Mouse (Mus musculus): ENCODE results near the gene Myo18a.

The Myo18a gene

DNA sequence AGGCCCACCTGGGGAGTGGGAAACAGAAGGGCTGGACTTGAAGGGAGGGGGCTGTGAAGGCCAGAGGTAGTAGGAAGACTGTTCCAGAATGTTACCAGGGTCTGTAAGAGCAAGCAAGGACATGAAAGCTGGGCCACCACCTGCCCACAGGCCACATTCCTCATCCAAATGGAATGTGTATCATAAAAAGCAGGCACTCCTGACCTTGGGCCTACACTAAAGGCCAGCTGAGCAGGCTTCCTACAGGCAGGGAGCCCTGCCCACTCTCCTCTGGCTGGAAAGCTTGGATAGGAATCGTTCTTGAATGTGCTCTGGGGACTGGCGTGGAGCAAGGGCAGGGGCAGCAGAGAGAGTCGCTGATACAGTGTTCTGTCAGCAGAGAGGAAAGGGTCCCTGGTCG is 73.7 kb downstream of the Myo18a start:
- DNase-seq (ENCODE audit: low spot score) = no peak

DNA sequence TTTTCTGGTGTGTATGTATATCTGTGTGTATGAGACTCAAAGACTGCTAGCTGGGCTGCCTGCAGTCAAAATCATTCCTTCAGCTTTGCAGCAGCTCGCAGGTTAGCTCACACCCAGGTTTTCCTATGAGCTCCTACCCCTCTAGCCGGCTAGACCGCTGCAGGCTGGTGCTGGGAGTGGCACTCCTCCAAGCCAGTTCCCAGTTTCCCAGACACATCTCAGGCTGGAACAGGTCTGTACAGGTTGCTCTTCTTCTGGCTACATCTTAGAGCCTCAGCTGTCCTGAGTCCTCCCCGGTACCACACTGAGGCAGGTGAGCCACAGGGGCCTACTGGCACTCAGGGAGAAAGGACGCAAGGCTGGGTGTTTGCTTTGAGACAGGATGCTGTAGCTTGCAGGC is 74.8 kb downstream of the Myo18a start:
- no peak for DNase-seq (ENCODE audit: low spot score)

DNA sequence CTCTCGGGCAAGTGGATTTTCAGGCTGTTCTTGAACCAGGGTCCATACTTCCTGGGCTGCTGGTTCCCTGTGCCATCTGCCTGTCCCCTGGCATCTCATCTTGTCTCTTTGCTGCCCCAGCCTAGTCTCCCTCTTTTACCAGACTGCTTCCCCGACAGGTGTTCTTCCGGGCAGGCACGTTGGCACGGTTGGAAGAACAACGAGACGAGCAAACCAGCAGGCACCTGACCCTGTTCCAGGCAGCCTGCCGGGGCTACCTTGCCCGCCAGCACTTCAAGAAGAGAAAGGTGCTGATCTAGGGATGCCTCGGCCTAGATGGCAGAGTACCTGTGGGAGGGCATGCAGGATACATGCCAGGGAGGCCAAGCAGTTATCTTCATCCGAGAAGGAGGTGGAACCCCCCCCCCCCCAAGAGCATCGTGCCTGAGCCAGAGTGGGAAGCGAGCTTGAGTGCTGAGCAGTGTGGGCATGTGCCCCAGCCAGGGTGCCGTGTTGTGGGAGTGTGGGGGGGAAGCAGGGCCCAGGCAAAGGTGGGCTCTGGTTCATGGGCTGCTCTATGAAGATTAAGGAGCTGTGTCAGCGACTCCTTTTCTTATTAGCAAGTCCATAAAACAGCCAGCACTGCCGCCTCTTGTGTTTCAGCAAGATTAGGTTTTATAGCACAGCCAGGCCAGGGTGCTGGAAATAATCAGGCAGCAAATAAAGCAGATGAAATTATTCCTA is 77.6 kb downstream of the Myo18a start:
- DNase-seq (ENCODE audit: low spot score) = no peak

DNA sequence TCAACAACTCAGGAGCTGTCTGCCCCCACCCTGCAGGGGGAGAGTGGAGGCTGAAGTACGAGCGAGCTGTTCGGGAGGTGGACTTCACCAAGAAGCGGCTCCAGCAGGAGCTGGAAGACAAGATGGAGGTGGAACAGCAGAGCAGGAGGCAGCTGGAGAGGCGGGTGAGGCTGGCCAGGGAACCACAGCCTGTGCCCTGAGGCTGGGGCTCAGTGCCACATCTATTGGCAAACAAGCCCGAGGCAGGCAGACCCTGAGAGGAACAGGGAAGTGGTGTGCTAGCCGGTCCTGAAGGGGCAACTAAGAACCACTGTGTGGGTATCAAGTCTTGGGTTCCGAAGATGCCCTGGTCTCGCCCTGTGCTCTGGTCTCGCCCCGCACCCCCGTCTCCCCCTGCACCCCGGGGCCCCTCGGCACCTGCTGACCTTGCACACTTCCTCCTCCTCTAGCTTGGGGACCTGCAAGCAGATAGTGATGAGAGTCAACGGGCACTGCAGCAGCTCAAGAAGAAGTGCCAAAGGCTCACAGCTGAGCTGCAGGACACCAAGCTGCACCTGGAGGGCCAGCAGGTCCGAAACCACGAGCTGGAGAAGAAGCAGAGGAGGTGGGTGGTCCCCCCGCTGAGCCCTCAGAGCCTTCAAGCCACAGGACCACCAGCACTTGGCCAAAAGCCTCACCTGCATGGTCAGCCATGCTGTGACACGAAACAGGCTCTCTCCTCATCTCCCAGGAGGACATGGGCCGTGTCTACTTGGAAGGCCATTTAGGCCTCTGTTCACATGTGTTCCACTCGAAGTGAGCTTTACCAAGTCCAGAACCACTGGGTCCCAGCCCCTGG is 80.2 kb downstream of the Myo18a start:
- no peak for DNase-seq (ENCODE audit: low spot score)

DNA sequence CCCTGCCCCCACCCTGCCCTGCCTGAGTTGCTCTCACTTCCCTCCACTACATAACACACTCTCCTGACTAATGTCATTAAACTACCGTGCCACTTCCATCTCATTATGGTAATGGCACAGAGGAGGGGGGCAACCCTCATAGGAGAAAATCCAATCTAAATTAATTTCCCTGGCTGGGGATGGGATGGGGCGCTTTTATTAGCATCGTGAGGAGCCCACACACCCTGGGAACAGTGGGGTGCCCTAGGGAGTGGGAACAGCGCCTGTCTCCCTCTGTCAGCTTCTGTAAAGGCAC is 80.8 kb downstream of the Myo18a start:
- DNase-seq (ENCODE audit: low spot score) = no peak

DNA sequence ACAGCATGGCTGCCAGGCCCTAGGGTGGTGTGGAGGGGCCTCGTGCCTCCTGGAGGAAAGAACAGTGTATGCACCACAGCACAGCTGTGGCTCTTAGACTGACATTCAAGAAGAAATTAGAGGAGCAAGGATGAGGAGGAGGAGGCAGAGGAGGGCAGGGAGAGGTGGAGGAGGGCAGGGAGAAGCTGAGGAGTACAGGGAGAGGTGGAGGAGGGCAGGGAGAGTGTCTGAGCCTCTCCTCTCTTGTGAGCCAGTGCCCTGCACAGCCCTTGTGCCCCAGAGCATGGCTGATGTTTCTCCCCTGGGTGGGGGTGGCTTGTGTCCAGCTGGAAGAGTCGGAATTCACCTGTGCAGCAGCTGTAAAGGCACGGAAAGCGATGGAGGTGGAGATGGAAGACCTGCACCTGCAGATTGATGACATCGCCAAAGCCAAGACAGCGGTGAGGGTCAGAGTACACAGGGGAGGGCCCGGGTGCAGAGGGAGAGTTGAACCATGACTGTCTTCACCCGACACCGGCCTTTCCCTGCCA is 84.6 kb downstream of the Myo18a start:
- no peak for DNase-seq (ENCODE audit: low spot score)

DNA sequence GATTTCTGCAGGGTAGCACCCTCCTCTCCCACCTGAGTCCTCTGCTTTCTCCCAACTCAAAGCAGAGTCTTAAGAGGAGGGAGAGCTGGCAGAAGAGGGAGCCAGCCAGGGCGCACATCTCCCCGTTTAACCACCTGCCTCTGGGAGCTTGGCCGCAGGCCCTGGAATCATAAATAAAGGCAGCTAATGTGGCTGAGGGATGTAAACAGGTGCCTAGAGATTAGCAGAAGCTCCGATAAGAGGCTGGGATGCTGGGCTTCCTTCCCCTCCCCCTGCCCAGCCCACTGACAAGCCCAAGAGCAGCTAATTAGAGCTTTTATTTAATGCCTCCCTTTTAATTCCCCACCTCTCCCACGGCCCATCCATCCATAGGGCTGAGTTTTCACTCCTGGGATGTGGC is 85.1 kb downstream of the Myo18a start:
- no peak for DNase-seq (ENCODE audit: low spot score)

DNA sequence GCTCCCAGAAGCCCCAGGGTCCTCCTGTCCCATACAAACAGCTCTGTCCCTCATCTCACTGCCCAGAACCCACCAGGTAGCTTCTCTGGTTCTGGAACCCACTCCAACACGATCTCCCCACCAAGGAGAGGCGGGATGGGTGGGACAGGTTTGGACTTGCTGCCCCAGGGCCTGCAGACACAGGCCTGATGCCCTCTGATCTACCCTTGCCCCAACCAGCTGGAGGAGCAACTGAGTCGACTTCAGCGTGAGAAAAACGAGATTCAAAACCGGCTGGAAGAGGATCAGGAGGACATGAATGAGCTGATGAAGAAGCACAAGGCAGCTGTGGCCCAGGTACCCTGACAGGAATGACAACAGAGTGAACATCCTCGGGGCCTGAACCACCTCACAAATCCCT is 86.1 kb downstream of the Myo18a start:
- no peak for DNase-seq (ENCODE audit: low spot score)

DNA sequence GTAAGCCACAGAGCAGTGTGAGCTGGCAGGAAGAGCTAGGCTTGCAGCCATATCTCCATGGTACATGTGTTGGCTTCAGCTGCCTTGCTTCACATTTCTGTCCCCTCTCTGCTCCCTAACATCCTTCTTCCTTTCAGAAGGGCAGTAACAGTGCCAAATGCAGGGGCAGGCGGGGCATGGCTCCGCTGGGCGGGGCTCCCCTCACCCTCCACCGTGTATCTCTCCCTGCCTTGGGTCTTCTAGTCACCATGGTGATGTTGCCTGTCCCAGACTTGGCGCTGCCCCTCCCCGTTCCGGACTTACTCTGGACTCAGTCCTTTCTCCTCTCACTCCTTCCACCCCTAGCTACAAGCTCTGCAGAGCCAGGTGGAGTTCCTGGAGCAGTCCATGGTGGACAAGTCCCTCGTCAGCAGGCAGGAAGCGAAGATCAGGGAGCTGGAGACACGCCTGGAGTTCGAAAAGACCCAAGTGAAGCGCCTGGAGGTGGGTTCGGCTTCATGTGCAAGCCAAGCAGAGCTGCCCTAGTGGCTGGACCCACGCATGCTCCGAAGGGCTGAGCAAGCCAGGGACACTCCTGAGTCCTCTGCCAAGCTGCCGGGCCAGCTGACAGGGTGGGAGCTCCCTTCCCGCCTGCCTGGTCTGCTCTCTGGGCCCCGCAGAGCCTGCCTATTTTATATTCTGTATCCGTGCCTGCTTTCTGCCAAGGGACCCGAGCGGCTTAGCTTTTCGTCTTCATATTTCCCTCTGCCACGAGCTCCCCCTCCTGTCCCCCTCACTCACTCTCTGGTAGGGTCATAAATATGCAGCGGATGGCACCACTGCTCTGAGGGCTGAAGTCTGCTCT is 87.6 kb downstream of the Myo18a start:
- no peak for DNase-seq (ENCODE audit: low spot score)

DNA sequence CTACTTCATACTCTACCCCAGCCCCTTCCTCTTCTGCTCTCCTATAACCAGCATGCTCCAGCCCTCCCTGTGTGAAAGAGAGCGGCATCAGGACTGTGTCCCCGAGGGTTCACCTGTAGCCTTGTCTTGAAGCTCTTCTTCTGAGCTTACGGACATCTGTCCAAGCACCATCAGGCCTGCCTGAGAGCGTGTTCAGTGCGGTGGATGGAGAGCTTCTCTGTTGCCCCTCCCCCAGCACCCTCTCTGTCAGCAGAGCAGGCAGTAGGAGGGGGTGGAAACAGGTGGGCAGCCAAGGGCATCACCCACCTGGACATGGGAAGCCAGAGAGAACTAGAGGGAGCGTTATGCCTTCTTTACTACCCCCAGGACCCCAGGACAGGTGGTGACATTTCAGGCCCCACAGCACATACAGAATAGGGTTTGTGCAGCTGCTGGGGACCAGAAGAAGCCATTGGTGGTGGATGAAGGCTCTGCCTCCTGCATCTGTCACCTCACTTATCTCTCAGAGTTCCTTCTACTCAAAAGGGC is 88.5 kb downstream of the Myo18a start:
- DNase-seq (ENCODE audit: low spot score) = no peak

DNA sequence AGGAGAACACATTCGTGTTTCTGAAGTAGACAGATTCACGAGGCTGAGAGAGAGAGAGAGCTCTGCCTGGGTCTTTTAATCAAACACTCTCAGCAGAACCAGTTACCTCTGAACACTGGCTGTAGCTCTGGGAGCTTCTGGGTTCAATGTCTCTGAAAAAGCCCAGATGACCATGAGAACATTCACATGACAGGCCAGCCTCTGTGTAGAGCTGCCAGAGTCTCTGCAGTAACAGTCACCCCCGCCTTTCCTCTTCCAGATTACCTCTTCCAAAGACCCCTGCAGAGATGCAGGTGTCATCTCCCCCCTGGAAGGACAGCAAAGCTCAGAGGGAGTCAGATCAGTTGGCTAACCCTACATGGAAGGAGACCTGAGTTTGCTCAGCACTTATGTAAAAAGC is 89.1 kb downstream of the Myo18a start:
- DNase-seq (ENCODE audit: low spot score) = no peak

DNA sequence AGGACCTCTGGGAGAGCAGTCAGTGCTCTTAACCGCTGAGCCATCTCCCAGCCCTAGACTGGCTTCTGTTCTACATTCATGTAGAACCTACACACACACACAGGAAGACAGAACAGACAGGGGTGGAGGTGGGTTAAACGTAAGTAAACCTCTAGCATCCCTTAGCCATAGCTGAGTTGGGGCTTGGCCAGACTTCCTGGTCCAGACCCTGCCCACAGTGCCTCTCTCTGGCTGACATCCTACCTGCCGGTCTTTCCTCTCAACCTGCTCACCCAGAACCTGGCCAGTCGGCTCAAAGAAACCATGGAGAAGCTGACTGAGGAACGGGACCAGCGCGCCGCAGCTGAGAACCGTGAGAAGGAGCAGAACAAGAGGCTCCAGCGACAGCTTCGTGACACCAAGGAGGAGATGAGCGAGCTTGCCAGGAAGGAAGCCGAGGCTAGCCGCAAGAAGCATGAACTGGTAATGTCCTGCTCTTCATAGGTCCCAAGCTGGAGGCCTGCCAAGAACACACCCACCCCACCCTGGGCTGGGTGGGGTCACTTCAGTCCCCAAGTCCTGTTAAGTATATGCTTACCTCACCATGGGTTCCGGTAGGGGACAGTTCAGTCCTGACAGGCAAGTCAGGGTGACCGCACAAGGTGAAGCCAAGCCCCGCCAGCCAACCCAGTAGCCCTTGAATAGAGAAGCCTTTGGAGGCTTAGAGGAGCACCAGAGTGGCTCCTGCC is 90.1 kb downstream of the Myo18a start:
- no peak for DNase-seq (ENCODE audit: low spot score)

DNA sequence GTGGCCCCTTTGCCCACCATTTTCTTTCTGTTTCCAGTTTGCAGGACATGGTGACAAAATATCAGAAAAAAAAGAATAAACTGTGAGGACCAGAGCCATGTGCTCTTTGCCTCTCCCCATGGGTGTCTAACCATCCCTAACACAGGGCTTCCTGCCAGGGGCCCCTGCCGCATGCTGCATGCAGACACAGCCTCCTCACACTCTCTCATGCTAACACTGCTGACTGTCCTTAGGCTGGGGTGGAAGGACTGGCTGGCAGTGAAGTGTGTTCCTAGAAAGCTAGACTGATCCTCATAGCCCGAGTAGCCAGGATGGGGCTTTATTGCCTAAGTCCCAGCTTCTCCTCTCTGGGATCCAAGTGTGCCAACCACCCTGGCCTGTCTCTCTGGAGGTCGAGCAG is 91.6 kb downstream of the Myo18a start:
- DNase-seq (ENCODE audit: low spot score) = no peak

DNA sequence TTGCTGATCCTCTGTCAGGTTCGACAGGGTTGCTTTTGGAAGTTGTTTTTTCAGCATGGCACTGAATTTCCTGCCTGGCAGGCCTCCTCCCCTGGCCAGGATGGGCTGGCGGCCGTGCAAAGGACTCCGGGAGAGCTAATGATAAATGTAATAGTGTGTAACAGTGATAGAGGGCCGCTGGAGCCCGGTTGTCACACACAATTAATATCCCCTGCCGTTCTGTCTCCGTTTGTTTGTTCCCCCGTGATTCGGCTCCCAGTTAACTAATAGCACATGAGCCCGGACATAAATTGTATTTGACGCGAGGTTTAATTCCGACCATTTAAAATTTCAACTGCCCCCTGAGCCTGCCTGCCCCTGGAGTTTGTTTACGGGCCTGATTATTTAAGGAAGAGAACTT is 92.3 kb downstream of the Myo18a start:
- peak; percentile 10 for DNase-seq (ENCODE audit: low spot score)

DNA sequence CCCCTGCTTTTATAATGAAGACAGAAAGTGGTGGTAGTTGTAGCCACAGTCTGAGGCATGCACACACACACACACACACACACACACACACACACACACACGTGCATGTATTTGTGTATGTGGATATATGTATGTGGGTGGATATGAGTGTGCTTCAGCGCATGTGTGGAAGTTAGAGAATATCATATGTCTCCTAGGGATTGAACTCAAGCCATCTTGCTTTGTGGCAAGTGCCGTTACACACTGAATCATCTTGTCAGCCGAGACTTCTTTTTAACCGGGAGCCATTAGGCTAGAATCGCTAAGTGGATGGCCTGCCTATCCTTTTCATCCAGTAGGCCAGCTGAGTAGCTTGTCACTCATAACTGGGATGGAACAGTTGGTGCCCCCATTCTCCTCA is 94.0 kb downstream of the Myo18a start:
- DNase-seq (ENCODE audit: low spot score) = no peak

DNA sequence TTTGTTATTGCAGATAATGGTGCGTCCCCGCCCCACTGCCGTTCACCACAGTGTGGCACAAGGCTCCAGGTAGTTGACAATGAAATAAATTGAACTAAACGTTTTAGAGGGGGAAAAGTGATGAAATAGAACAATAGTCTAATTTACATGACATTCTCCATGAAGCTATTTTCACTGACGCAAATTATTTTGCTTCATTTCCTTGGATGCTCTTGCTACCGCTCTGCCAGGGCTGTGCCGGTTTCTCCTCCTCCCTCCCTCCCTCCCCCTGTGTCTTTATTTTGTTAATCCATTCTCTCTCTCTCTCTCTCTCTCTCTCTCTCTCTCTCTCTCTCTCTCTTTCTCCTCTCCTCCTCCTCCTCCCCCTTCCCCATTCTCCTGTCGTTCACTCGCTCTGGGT is 95.5 kb downstream of the Myo18a start:
- DNase-seq (ENCODE audit: low spot score) = no peak

DNA sequence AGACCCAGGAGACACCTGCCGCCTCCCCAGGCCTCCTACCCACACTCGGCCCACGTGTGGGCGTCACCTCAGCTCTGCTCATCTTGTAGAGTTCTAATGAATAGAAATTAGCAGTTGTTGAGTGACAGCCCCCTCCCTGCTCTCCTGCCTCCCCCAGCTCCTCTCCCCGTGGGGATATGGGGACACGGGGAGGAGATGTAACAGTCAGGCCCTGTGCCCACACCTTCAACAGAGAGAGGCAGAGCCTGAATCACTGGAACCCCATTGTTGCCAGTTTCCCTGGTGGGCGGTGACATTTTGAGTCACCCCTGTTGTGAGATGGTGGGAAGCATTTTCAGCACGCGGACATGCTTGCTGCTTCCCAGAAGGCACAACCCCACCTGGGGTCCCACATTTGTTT is 97.9 kb downstream of the Myo18a start:
- no peak for DNase-seq (ENCODE audit: low spot score)

DNA sequence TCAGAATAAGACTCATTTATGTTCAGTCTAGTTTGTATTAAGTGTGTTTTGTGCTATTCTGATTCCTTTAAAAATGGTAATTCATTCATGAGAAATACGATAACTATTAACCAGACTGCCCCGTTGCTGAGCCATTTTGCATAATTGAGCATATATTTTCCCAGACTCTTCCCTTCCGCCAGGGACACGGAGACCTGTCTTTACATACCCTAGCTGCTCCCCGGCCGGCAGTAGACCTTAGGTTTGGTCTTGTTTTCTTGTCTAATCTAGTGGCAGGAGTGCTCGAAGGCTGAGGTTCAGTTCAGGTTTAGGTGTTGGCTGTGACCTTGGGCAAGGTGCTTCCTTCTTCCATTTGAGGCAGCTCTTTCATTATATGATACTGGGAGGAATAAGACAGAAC is 99.8 kb downstream of the Myo18a start:
- no peak for DNase-seq (ENCODE audit: low spot score)

DNA sequence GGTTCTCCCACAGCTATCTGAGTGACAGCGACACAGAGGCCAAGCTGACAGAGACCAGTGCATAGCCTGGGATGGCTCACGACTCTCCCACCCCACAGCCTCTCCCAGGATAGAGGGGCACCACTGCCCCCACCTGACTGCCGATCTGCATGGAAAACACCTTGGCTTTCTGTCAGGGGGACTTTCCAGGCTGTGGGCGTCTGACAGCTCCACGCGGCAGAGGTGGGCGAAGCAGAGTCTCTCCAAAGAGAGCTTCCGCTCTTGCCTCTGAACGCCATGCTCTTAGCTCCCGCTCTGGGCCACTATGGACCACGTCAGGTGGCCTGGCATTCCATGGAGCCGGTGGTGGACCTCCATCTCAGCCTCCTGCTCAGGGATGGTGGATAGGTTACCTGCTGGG is 101.7 kb downstream of the Myo18a start:
- DNase-seq (ENCODE audit: low spot score) = no peak

DNA sequence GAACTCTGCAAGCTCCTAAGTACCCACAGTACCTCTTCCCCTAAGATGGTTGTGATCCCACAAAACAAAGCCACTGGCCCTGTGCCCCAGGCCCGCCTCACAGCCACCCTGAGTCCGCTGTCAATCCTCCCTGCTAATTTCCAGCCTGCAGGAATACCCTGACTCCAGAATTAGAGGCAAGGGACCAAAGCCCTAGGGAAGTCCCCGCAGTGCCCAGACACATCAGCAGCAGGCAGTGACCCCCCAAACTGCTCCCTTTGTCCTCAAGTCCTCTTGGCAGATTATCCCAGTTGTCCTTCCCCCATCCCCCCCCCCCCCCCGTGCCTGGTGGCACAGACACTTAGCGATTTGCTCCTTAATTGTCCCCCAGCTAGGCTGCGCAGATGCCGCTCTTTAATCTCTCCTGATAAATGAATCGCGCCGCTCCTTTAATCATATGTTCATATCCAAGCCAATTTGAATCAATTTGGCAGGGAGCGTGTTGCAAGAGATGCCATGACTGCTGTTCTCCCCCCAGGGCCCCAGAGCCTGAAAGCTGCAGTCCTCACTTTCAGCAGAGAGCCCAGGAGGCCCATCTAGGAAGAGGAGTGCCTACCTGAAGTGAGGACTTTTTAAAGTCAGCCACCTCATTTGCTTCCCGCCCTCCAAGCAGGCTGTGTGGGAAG is 104.5 kb downstream of the Myo18a start:
- no peak for DNase-seq (ENCODE audit: low spot score)

DNA sequence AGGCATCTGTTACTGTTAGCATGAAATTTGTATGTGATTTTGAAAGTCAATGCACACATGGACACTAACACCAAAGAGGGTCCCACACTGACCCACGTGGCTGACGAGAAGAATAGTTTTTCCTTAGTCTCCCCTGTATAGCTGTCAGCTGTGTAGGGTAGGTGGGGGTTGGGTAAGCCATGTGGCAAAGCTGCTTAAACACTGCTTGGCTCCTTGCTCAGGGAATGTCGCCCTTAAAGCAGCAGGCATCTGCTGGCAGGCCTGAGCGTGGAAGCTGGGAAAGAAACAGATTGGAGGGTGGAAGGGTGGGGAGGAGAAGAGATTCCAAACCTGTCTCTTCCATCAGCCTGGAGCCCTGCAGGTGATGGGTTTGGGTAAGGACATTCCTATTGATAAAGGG is 108.4 kb downstream of the Myo18a start:
- DNase-seq (ENCODE audit: low spot score) = no peak
